Mouse (Mus musculus) stomach, postnatal 0 days (tissue): Measurements from ENCODE around the gene Zscan10. TPM values are rescaled to one million over a fixed set of nuclear protein-coding genes. Genes with fewer than 3 reads are reported as not detected.

Experiments used
- ATAC-seq: fragments of 200-750 bp; cut with Nextera tagmentation; 2 replicates; pipeline ENCODE4 v1.8.0; 2017; ENCODE audit not compliant: low FRiP score, low TSS enrichment
- DNase-seq: peaks from one replicate; pipeline ENCODE4 v3.0.0-alpha.2; 2016; ENCODE audit warnings: low spot score
- H3K27ac ChIP-seq: fragments of 300-500 bp; sonication (generic); replicated peaks from 2 replicates; pipeline ENCODE4 v1.5.1; 2014; ENCODE audit warnings: mild to moderate bottlenecking, control low read depth
- H3K27me3 ChIP-seq: fragments of 300-500 bp; sonication (generic); 2 replicates; pipeline ENCODE4 v1.6.1; 2014; ENCODE audit warnings: low read length; ENCODE audit not compliant: control insufficient read depth, insufficient read depth
- H3K36me3 ChIP-seq: fragments of 300-500 bp; sonication (generic); 2 replicates; pipeline ENCODE4 v1.6.1; 2014; ENCODE audit warnings: low read length, mixed read lengths; ENCODE audit not compliant: control insufficient read depth, insufficient read depth
- H3K4me1 ChIP-seq: fragments of 300-500 bp; sonication (generic); replicated peaks from 2 replicates; pipeline ENCODE4 v1.6.1; 2014; ENCODE audit warnings: antibody characterized with exemption; ENCODE audit not compliant: control insufficient read depth, insufficient read depth
- H3K4me2 ChIP-seq: fragments of 300-500 bp; sonication (generic); replicated peaks from 2 replicates; pipeline ENCODE4 v1.6.1; 2014; ENCODE audit warnings: low read depth, mild to moderate bottlenecking, control low read depth, moderate library complexity
- H3K4me3 ChIP-seq: fragments of 300-500 bp; sonication (generic); 2 replicates; pipeline ENCODE4 v1.5.1; 2014; ENCODE audit warnings: low read depth, low read length, control low read depth
- H3K9ac ChIP-seq: fragments of 300-500 bp; sonication (generic); 2 replicates; pipeline ENCODE4 v1.6.1; 2014; ENCODE audit warnings: mild to moderate bottlenecking, low read length, control low read depth, mixed read lengths
- H3K9me3 ChIP-seq: fragments of 300-500 bp; sonication (generic); 2 replicates; pipeline ENCODE4 v1.6.1; 2016; ENCODE audit warnings: low read length; ENCODE audit not compliant: control insufficient read depth
- CTCF ChIP-seq: IDR thresholded peaks from 2 replicates; pipeline ENCODE4 v1.5.1; 2016; ENCODE audit warnings: antibody characterized with exemption, low read depth, mild to moderate bottlenecking, moderate library complexity
- EP300 ChIP-seq: optimal IDR thresholded peaks from 2 replicates; pipeline ENCODE3; 2016; ENCODE audit warnings: antibody characterized with exemption
- WGBS: fragments of 180-500 bp; shearing (Covaris S2); extraction: QIAGEN DNeasy Blood & Tissue Kit; methylation state at CpG from one replicate; pipeline ENCODE4 v1.1.7; 2014; 5-methylcytosine and 5-hydroxymethylcytosine counted together
- polyA plus RNA-seq: library from polyadenylated mRNA; unstranded; fragments of >200 nt; fragmentation: Nextera tagmentation; extraction: Ambion mirVana; gene quantifications from 2 replicates; pipeline ENCODE4 v1.2.1, GENCODE M21; 2015

The Zscan10 gene
- polyA plus RNA-seq, 1 experiment from 2014 or later = 0.05 TPM

DNA sequence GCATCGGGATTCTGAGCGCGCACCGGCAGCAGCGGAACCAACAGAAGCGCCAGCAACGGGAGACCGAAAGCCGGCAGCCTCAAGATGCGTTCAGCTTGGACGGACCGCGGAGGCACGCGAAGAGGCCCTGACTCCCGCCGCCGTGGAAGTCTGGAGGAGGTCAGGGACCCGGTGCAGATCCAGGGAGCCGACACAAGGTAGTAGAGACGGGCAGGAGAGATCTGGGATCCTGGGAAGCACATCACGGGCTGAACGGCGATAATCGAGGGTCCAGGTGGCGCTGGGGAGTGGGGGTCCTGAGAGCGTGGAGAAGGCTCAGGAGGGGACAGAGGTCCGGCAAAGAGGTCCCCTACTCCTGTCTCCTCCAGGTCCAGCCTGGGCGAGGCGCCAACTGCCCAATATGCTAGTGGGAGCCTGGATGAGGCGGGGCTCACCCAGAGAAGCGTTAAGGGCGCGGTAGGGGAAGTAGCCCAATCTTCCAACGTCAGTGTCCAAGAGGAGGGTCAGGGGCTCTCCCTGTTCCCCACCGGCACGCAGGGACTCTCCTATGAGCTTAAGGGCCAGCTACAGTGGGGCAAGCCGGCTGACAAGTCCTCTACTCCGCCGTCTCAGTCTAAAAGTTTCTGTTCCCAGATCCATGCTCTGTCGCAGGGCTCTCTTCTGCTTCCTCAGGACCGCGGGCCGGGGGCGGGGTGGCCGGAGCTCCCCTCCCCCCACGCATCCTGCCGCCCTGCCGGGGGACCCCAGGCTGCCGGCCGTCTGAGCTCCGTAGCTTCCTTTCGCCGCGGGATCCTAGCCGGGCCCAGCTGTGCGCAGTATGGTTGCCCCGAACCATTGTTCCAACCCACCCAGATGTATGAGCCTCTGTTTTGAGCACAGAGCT lies 44.2 kb downstream of the Zscan10 start, which contains the start of gene Mmp25:
TSS of gene Mmp25 (minus strand) at position 665 of the 883 bp plus-strand sequence.
- no peak within 1 kb of the TSS for H3K27ac ChIP-seq
- H3K4me1 ChIP-seq = peaks cover 4% of the 10 kb centered on the region; the same call in 1 of the 2 replicates
- H3K4me2 ChIP-seq = peak within 1 kb of the TSS; percentile 76
- H3K9ac ChIP-seq = peak within 1 kb of the TSS; percentile 55
- TF ChIP-seq CTCF (no peak), EP300 (no peak)
- H3K36me3 ChIP-seq = no peaks in the 10 kb centered on the region
- WGBS = under 1% methylated on average over 57 of the region's 58 CpGs
- ATAC-seq (peak; percentile 36; the same call in 1 of the 2 replicates), DNase-seq (no peak)
- no peaks in the 10 kb centered on the region for H3K9me3 ChIP-seq
- H3K4me3 ChIP-seq = peak within 1 kb of the TSS; percentile 48
- no peaks in the 10 kb centered on the region for H3K27me3 ChIP-seq

DNA sequence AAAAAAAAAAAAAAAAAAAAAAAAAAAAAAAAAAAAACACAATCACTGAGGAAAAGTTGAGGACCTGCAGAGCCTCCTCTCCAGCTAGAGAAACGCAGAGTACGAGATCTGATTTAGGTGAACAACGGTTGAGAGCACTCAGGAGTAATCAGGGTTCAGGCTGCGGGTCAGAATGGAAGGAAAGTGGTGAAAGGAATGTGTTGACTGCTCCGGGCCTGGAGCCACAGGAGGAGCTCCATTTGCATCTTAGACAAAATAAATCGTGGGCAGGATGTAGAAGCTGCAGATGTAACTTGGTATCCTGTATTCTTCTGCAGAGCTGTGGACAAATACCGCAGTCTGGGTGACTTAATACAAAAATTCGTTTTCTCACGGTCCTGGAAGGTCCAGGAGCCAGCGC lies 45.2 kb downstream of the Zscan10 start:
- Histone ChIP-seq H3K36me3 (no peaks in the 10 kb centered on the region), H3K9ac (no peak overlapping the region), H3K4me2 (no peak overlapping the region), H3K4me1 (peaks cover 4% of the 10 kb centered on the region; the same call in 1 of the 2 replicates), H3K4me3 (no peak overlapping the region), H3K27me3 (no peaks in the 10 kb centered on the region), H3K27ac (no peak overlapping the region), H3K9me3 (no peaks in the 10 kb centered on the region)
- TF ChIP-seq CTCF (no peak), EP300 (no peak)
- no peak for ATAC-seq
- DNase-seq = no peak
- whole genome bisulfite sequencing = 51% methylated on average over 10 of the region's 10 CpGs

DNA sequence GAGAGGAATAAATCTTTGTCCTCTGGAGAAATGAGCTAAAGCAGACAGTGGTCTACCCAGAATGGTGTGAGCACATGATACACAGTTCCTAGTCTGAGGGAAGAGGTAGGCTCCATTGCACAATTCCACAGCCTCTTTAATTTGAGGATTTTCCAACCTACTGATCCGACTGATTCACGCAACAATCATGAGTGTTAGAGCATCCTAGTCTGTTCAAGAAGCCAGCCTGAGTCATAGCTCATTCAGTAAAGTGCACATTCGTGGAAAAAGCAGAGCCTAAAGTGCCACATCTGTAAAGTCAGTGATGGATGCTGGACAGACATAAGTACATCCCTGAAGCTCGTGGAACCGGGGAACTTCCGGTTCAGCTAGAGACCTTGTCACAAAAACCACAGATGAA lies 50.7 kb downstream of the Zscan10 start:
- TF ChIP-seq CTCF (no peak), EP300 (no peak)
- H3K4me2 ChIP-seq = no peak overlapping the region
- no peaks in the 10 kb centered on the region for H3K4me1 ChIP-seq
- no peak overlapping the region for H3K27ac ChIP-seq
- no peaks in the 10 kb centered on the region for H3K27me3 ChIP-seq
- no peak overlapping the region for H3K4me3 ChIP-seq
- no peak overlapping the region for H3K9ac ChIP-seq
- no peaks in the 10 kb centered on the region for H3K36me3 ChIP-seq
- 68% methylated on average over 6 of the region's 6 CpGs for WGBS
- ATAC-seq (no peak), DNase-seq (no peak)
- no peaks in the 10 kb centered on the region for H3K9me3 ChIP-seq

DNA sequence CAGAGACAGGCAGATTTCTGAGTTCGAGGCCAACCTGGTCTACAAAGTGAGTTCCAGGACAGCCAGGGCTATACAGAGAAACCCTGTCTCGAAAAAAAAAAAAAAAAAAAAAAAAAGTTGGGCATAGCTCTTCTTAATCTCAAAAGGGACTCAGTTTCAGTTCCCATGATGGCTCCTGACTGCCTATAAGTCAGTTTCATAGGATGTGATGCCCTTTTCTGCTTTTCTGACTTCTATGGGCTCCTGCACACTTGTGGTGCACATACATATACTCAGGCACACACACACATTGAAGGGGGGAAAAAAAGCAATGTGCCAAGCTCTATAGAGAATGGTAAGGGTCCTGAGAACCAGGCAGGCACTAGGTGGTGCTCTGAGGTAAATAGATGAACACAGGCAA lies 52.7 kb downstream of the Zscan10 start:
- ATAC-seq (no peak), DNase-seq (no peak)
- no peak overlapping the region for H3K27ac ChIP-seq
- H3K9ac ChIP-seq = no peak overlapping the region
- H3K36me3 ChIP-seq = no peaks in the 10 kb centered on the region
- no peak overlapping the region for H3K4me3 ChIP-seq
- WGBS = 71% methylated on average over 1 of the region's 2 CpGs
- TF ChIP-seq CTCF (no peak), EP300 (no peak)
- H3K4me2 ChIP-seq = no peak overlapping the region
- no peaks in the 10 kb centered on the region for H3K4me1 ChIP-seq
- no peaks in the 10 kb centered on the region for H3K9me3 ChIP-seq
- H3K27me3 ChIP-seq = no peaks in the 10 kb centered on the region

DNA sequence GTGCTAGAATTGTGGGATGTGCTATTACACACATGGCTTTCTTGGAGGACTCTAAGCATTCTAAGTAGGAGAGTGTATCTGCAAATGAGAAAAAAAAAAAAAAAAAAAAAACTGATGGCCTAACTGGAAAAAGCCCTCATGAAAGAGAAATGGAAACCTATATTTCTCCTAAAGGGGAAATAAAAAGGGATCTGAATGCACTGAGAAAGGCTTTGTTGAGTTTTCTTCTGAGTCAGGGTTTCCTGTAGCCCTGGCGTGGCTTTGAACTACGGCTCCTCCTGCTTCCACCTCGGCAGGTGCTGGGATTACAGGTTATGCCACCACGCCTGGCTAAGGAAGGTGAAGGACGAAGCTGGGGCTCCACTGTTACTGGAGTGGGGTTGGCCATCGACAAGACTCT lies 53.3 kb downstream of the Zscan10 start:
- no peaks in the 10 kb centered on the region for H3K36me3 ChIP-seq

DNA sequence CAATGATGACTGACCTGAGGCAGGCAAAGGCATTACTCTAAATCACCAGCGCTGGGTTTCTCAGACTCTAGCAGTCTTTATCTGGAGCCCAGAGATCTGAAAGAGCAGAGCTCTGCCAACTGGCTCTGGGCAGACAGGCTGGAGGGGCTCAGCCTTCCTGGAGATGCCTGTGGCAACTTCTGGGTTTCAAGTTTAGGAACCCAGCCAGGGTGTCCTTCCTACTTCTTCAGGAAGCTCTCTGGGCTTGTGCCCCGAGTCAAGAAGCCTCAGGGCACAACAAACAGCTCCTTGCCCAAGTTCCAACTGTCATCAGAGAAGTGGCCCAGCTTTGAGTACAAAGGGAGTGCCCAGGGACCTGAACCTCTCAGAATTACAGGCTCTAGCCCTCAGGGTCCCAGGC lies 53.8 kb downstream of the Zscan10 start:
- no peak for TF ChIP-seq CTCF
- TF ChIP-seq EP300 = no peak
- H3K4me3 ChIP-seq = no peak overlapping the region
- ATAC-seq (no peak), DNase-seq (no peak)
- 47% methylated on average over 2 of the region's 2 CpGs for WGBS
- no peaks in the 10 kb centered on the region for H3K9me3 ChIP-seq
- no peaks in the 10 kb centered on the region for H3K27me3 ChIP-seq
- H3K27ac ChIP-seq = no peak overlapping the region
- H3K4me2 ChIP-seq = no peak overlapping the region
- no peak overlapping the region for H3K9ac ChIP-seq
- H3K4me1 ChIP-seq = no peaks in the 10 kb centered on the region
- no peaks in the 10 kb centered on the region for H3K36me3 ChIP-seq

More for the DNA sequence above, 53.3 kb downstream of the Zscan10 start:
- 40% methylated on average over 6 of the region's 6 CpGs for WGBS
- TF ChIP-seq CTCF (no peak), EP300 (no peak)
- Histone ChIP-seq H3K27ac (no peak overlapping the region), H3K4me1 (no peaks in the 10 kb centered on the region), H3K9me3 (no peaks in the 10 kb centered on the region), H3K9ac (no peak overlapping the region), H3K4me2 (no peak overlapping the region), H3K4me3 (no peak overlapping the region), H3K27me3 (no peaks in the 10 kb centered on the region)
- no peak for DNase-seq
- ATAC-seq = no peak
